Mouse (Mus musculus): ENCODE data around the gene Elp5.
"Not testable (repeated sequence)": the region's sequence is repeated elsewhere in the genome, so short reads cannot be mapped to it uniquely, and the experiment has no call there.

The Elp5 gene

DNA sequence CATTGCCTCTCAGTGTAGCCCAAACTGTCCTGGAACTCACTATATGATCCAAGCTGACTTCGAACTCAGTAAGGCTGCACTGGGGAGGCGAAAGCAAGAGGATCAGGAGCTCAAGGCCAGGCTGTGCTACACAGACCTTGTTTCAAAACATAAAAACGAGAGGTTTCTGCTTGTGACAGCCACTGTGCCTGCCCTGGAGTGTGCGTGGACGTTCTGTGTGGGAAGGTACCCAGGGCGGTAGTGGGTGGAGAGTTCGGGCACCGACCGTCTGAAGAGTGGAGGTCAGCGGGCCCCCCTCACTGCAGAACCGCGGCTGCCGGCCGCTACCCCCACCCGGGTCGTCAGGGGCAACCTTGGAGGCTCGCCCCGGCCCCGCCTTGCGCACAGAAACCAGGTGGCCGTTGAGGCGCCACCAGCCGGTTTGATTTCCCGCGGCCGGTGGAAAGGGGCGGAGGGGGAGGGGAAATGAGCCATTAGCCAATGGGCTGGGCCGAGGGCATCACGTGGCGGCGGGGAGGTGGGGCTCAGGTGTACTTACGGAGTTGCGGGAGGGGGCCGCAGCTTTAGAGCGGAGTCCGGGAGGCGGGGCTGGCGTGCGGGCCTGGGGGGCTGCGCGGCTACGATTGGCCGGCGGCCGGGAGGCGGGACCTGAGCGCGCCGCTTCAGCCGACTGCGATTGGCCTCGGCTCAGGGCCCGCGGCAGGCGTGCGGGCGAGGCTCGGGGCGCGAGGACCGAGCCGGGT lies 47.0 kb downstream of the Elp5 start, which contains the start of gene Ybx2:
Ybx2 (plus strand) TSS at position 660 of the 743 bp plus-strand sequence.
- DNase-seq (ENCODE audit: low spot score in 2 of 2) = peak; percentile 84 to 87

DNA sequence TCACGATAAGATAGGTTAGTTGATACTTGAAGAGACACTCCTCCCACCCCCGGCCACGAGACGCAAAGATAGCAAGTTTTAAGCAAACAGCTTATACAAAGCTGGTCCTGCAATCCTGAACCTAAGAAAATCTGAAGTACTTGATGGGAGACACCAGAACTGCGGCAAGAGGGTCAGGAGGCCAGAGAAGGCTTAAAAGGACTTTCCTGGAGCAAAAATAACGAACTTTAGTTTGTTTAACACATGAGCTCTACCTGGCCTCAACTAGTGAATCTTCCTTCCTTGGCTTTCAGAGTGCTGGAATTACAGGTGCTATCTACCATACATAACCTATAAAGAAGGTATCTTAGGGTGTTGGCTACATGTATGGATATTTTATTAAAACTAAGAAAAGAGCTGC lies 47.6 kb downstream of the Elp5 start:
- no peak for DNase-seq (ENCODE audit: low spot score in 2 of 2)

DNA sequence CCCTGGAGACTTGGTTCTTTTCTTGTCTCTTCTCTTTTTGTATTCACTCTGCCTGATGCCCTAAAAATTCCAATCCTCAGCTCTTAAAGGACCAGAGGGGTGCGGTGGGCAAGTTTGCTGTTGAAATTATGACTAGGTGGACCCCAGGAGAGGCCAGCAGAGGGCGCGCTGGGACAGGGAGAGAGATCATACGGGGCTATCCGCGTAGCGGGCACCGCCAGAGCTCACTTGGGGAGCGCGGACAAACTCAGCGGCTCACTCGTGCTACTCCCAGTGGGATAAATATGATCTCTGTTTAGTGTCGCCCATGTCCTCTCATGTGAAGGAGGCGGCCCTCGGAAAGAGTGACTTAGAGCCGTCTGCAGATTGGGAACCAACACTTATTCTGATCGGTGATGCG lies 48.1 kb downstream of the Elp5 start:
- peak; percentile 85 to 94 for DNase-seq (ENCODE audit: low spot score in 2 of 2)

DNA sequence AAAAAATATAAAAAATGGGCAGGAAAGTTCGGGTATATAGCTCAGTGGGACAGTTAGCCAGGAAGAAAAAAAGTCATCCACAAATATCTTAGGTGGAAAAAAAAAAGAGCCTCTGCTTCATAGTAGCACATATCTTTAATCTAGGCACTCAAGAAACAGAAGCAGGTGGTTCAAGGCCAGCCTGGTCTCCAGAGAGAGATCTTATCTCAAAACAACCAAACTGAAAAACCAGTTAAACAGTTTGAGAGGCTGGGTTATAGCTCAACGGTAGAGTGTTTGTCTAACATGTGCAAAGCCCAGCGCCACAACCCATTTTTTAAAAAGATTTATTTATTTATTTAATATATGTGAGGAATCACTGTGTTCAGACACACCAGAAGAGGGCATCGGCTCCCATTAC lies 49.3 kb downstream of the Elp5 start:
- no peak for DNase-seq (ENCODE audit: low spot score in 2 of 2)

DNA sequence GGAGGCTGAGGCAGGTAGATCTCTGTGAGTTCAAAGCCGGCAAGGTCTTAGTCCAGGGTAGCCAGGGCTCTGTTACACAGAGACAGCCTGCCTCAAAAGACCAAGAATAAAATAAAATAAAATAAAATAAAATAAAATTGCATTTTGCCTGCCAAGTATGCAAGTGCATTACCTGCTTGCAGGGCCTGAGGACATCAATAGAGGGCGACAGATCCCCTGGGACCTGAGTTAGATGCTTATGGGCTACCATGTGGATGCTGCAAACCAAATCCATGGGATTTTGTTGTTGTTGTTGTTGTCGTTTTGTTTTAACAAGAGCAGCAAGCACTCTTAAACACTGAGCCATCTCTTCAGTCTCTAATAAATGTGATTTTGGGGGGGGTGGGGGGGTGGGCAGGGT lies 50.1 kb downstream of the Elp5 start:
- no peak for DNase-seq (ENCODE audit: low spot score in 2 of 2)

DNA sequence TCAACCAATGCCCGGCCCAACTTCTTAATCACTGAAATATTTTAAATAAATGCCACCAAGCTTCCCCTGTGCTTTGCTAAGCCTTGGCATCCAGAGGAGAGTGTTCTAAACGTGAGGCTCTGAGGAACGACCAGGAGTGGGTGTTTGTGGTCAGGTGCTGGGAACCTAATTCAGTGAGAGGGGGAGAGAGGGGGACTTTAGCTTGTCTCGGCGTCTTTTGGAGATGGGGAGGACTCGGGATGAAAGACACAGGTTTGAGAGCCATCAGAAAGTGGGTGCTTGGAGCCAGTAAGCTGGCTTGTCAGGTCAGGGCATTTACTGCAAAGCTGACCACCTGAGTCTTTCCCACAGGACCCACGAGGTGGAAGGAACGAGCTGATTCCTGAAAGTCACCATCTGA lies 50.5 kb downstream of the Elp5 start:
- no peak for DNase-seq (ENCODE audit: low spot score in 2 of 2)

GRCm38 (mm10) chr11:69930967-69931537 lies 51.3 kb downstream of the Elp5 start:
- no peak for DNase-seq (ENCODE audit: low spot score in 2 of 2)

DNA sequence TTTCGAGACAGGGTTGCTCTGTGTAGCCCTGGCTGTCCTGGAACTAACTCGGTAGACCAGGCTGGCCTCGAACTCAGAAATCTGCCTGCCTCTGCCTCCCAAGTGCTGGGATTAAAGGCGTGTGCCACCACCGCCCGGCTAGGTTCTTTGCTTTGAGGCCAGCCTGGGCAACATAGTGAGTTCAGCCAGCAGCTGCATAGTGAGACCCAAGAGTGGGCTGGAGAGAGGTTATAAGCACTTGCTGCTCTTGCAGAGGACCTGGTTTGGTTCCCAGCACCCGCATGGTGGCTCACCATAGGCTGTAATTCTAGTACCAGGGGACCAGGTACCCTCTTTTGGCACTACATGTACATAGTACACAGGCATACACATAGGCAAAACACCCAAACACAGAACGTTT lies 52.1 kb downstream of the Elp5 start:
- not testable (repeated sequence) for DNase-seq (ENCODE audit: low spot score in 2 of 2)

- DNase-seq (ENCODE audit: low spot score in 2 of 2) = no peak
Measured at GRCm38 (mm10) chr11:69929712-69930111, 52.6 kb downstream of the Elp5 start.

- DNase-seq (ENCODE audit: low spot score in 2 of 2) = no peak
Measured at GRCm38 (mm10) chr11:69927501-69927900, 54.8 kb downstream of the Elp5 start.

DNA sequence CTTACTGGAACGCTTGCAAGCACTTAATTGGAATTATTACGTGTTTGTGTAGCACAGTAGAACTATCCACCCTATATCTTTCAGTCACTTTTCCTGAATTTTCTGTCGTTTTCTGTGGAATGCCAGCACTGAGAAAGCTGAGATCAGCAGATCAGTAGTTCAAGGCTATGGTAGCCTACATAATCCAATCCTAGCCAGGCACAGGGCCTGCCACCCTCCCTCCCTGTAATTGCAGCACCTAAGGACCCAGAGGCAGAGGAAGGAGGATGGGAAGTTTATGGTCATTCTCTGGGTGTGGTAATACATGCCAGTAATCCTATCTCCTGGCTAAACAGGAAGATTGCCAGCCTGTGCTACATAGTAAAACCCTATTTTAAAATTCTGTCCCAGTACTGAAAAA lies 59.5 kb downstream of the Elp5 start:
- DNase-seq (ENCODE audit: low spot score in 2 of 2) = no peak

DNA sequence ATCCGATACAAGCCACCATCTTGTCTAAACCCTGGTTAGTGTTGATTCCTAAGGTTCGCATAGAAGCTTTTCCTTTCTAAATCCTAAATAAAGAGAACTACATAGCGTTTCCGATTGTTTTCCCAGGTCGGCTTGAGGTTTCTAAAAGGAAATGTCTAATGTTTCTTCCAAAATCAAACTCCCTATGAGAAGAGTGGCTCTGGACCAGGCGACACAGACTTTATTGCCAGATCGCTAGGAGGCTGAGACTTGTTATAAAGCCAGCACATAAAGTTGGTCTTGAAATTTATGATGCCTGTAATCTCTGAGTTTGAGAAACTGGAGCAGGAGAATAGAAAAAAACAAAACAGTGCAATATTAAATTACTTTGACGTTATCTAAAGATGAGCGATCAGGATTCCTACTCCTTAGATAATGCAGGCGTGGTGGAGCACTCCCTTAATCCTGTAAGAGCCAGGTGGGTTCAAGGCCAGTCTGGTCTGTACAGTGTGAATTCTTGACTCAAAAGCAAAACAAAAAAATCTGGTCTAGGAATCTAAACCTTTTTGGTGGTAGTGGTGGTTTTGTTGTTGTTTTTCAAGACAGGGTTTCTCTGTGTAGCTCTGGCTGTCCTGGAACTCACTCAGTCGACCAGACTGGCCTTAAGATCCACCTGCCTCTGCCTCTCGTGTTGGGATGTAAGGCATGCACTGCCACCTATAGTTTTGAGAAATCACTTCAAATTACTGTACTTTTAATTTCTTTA lies 60.1 kb downstream of the Elp5 start:
- no peak for DNase-seq (ENCODE audit: low spot score in 2 of 2)

DNA sequence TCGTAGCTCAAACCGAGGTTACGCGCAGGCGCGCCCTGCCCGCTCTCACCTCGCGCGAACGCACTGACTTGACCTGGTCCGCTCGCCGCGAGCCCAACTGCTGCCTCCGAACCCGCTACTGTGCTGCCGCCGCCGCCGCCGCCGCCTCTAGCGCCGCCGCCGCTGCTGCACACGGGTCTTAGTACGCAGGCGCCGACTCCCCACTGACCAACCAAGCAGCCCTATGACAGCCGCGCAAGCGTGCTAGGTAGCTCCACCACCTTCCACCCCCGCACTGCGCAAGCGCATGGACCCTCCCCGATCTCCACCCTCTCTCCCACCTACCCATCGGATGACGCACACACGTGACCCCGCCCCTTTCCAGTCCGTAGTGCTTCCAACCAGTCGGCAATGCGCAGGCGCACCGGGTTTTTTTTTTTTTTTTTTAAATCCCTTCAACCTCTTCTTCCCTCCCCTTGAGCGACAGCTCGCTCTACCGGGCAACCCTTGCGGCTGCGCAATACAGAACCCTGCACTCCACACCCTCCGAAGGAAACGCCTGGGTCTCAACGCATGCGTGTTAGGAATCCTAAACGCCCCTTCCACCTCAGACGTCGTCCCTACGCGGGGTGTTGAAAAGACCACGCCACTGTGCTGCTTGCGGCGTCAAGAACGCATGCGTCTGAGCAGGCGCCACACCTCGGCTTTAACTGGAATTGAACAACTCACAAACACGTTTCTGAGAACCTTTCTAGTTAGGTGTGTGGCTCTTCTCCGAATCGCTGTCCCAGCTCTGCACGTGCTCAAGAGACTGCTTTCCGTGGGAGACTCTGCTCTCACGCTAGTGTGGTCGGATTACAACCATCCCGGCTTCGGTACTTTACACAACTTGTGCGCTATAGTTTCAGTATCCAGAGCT lies 61.0 kb downstream of the Elp5 start, which contains the start of gene Eif5a:
Eif5a (minus strand) TSS at position 845 of the 898 bp plus-strand sequence.
- peak; percentile 100 for DNase-seq (ENCODE audit: low spot score in 2 of 2)

DNA sequence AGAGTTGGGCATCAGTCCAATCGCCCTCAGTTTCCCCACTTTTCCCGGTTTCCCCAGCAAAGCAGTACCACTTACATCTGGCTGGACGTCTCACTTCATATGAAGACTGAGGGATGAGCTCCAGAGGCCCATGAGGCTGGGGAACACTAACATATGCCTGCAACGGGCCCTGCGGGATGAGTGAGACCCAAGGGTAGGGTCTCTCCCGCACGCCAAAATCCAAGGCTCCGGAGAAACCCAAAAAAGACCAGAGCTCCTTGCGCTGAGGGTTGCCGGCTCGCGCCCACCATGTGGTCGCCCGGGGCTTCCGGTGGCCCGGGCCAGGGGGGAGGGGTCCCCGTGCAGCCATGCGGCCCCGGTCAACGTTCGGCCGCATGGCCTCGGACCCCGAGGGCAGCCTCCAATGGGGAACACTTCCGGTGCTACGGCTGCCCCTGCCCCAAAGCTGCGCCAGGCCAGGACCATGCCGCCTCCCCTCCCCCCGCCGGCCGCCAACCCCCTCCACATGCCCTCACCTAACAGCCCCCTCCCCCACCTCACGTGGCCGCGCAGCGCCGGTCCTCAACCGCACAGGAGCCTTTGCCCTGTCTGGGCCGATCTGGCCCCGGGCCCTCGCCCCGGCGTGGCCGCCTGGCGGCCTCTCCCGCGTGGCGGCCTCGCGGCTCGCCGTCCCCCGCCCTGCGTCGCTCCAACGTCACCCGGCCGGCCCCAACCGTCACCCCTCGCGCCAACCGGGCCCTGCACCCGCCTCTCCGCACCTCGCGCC lies 61.9 kb downstream of the Elp5 start:
- DNase-seq (ENCODE audit: low spot score in 2 of 2) = no peak

DNA sequence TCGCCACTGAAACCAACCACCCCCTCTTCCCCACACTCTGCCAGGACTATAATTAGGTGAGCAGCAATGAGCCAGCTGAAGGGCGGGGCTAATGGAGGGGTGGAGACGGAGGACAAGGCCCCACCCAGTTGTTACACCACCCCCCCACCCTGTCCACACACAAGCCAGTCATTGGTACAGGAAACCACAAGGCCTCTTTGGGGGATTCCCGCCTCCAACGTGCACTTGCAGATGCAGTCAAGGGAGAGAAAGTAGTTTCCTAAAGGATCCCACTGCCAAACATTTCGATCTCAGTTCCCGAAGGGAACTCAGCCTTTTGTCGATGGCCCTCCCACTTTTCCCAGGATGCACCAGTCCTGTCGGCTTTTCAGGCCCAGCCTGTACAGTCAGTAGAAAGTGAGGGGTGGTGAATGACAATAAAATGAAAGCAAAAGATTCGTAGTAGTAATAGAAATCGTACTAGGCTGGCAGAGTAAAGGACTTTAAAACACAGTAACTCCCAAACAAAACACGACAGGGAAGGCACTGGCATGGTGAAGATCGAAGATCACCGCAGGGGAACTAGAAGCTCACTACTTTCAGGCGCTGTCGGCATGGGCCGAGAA lies 62.6 kb downstream of the Elp5 start:
- peak; percentile 43 to 47 for DNase-seq (ENCODE audit: low spot score in 2 of 2)

DNA sequence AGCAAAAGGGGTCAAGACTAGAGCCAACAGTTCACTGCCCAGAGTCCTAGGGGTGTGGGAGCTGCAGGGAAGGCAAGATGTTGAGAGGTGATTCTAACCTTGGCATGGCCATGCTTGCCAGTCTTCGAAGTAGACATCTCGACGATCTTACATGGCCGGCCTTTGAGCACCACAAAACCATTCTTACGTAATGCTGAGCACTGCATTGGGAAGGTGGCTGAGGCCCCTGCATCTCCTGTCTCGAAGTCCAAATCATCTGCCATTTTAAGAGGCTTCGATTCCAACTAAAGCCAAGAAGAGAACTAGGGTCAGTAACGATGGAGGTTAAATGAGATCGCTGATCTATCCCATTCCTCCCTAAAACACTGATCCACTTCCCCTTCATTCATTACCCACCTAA lies 63.3 kb downstream of the Elp5 start:
- no peak for DNase-seq (ENCODE audit: low spot score in 2 of 2)
